Mouse (Mus musculus) neural tube, embryonic 14.5 days (tissue): ENCODE measurements at regions not wholly inside any gene's neighbourhood (a gene's known extent, or its start where the extent isn't known, plus 50 kb on each side); places are given as distances from the start of the nearest gene placed in this dataset.

Experiments used
- ATAC-seq: fragments of 200-750 bp; cut with Nextera tagmentation; 2 replicates; pipeline ENCODE4 v1.8.0; 2017; ENCODE audit warnings: low read depth, mild to moderate bottlenecking, moderate TSS enrichment, moderate library complexity
- H3K27ac ChIP-seq: fragments of 300-500 bp; sonication (generic); 2 replicates; pipeline ENCODE4 v1.5.1; 2014; ENCODE audit warnings: low read depth, mild to moderate bottlenecking, control low read depth, low read length, moderate library complexity, mixed read lengths
- H3K27me3 ChIP-seq: fragments of 300-500 bp; sonication (generic); 2 replicates; pipeline ENCODE4 v1.6.1; 2014; ENCODE audit warnings: low read length; ENCODE audit not compliant: control insufficient read depth, insufficient read depth
- H3K36me3 ChIP-seq: fragments of 300-500 bp; sonication (generic); 2 replicates; pipeline ENCODE4 v1.6.1; 2014; ENCODE audit warnings: low read length, mixed read lengths; ENCODE audit not compliant: control insufficient read depth, insufficient read depth
- H3K4me1 ChIP-seq: fragments of 300-500 bp; sonication (generic); 2 replicates; pipeline ENCODE4 v1.6.1; 2014; ENCODE audit warnings: low read length; ENCODE audit not compliant: control insufficient read depth, insufficient read depth
- H3K4me2 ChIP-seq: fragments of 300-500 bp; sonication (generic); 2 replicates; pipeline ENCODE4 v1.6.1; 2014; ENCODE audit warnings: mild to moderate bottlenecking, low read depth, low read length, control low read depth
- H3K4me3 ChIP-seq: fragments of 300-500 bp; sonication (generic); 2 replicates; pipeline ENCODE4 v1.5.1; 2014; ENCODE audit warnings: low read depth, low read length, control low read depth, mixed read lengths
- H3K9ac ChIP-seq: fragments of 300-500 bp; sonication (generic); replicated peaks from 2 replicates; pipeline ENCODE4 v1.6.1; 2014; ENCODE audit warnings: low read depth, mild to moderate bottlenecking, control low read depth, low read length, mixed read lengths
- H3K9me3 ChIP-seq: fragments of 300-500 bp; sonication (generic); 2 replicates; pipeline ENCODE4 v1.6.1; 2016; ENCODE audit warnings: low read length; ENCODE audit not compliant: control insufficient read depth
- WGBS: fragments of 180-500 bp; shearing (Covaris S2); extraction: QIAGEN DNeasy Blood & Tissue Kit; methylation state at CpG from one replicate; pipeline ENCODE4 v1.1.7; 2014; 5-methylcytosine and 5-hydroxymethylcytosine counted together

DNA sequence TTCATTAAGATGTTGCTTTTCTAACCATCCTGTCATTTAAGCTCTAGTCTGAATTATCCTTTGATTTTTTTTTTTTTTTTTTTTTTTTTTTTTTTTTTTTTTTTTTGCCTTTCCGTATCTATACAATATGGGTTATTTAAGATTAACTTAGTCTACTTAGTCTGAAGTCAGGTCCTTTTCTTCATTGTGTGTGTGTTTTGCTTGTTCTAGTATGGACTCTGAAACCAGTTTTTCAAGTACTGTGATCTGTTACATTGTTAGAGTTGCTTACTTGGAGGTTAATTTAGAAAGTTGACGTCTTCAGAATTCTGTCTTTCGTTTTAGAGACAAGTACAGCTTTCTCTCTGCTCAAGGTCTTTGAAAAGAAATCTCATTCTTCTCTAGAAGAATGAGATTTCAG is 64.9 kb upstream of the Cep78 start:
- Histone ChIP-seq H3K4me2 (peak overlapping the region; percentile 37), H3K4me3 (peak overlapping the region; percentile 4; the same call in 1 of the 2 replicates), H3K36me3 (no peaks in the 10 kb centered on the region), H3K27me3 (no peaks in the 10 kb centered on the region), H3K9ac (no peak overlapping the region), H3K9me3 (no peaks in the 10 kb centered on the region), H3K27ac (peak overlapping the region; percentile 18; the same call in 1 of the 2 replicates), H3K4me1 (no peaks in the 10 kb centered on the region)
- no peak for ATAC-seq
- WGBS = 13% methylated on average over 3 of the region's 3 CpGs

DNA sequence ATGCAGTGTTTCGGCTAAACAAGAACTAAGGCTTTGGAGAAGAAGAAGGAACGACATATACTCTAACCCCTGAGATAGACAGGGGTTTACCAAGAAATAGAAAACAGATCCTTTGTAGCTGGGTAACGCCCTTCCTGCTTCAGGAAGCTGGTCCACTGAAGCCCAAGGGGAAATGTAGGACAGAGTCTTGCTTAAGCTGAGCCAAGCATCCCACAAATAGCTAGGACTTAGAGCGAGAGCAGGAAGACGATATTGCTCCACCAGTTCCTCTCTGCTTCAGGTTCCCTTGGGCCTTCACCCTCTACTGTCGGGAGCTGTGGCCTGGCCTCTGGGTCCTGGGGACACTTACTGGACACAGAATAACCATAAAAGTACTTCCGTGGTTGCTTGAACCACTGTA is 62.2 kb upstream of the Cep78 start:
- Histone ChIP-seq H3K27ac (no peak overlapping the region), H3K9me3 (no peaks in the 10 kb centered on the region), H3K27me3 (no peaks in the 10 kb centered on the region), H3K36me3 (no peaks in the 10 kb centered on the region), H3K4me2 (no peak overlapping the region), H3K4me1 (no peaks in the 10 kb centered on the region), H3K9ac (no peak overlapping the region), H3K4me3 (no peak overlapping the region)
- 86% methylated on average over 7 of the region's 7 CpGs for WGBS
- no peak for ATAC-seq

DNA sequence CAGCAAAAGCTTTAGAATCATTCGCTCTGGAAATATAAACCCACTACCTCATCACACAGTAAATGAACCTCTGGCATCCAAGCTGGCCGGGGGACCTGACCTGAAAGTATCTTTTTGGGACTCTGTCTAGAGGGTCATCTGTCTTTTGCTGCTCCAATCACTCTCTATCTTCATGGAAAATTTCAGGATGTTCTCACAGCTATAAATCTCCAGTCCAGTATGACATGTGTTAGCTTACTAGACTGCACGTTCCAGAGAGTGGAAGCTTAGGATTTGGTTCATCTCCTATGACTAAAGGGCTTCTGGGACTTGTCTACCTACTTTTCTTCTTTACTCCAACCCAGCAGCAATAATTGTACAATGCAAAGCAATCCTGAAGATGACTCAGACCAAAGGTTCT is 60.5 kb upstream of the Cep78 start:
- WGBS = 63% methylated on average over 3 of the region's 3 CpGs
- H3K4me1 ChIP-seq = no peaks in the 10 kb centered on the region
- ATAC-seq = no peak
- no peaks in the 10 kb centered on the region for H3K9me3 ChIP-seq
- H3K4me2 ChIP-seq = no peak overlapping the region
- no peak overlapping the region for H3K4me3 ChIP-seq
- no peaks in the 10 kb centered on the region for H3K36me3 ChIP-seq
- no peaks in the 10 kb centered on the region for H3K27me3 ChIP-seq
- H3K9ac ChIP-seq = no peak overlapping the region
- H3K27ac ChIP-seq = no peak overlapping the region

DNA sequence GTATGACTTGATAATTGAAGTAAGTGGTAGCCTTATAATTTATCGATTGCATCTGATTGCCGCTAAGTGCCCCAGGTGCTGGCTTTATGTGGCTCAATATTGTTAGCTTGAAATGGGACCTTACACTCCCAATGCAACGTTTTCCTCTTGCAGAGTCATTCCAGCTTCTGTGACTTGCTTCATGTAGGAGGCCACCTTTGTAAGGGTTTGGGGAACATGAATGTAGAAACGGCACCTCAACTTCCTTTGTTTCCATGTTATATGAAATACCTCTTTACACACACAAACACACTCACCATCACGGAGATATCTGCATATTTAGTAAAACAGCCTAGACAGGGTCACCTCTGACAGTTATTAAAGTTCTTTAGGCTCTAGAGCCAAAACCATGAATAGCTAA is 59.4 kb upstream of the Cep78 start:
- H3K27me3 ChIP-seq = no peaks in the 10 kb centered on the region
- no peak overlapping the region for H3K4me3 ChIP-seq
- H3K27ac ChIP-seq = no peak overlapping the region
- H3K36me3 ChIP-seq = no peaks in the 10 kb centered on the region
- H3K9ac ChIP-seq = no peak overlapping the region
- no peaks in the 10 kb centered on the region for H3K9me3 ChIP-seq
- 83% methylated on average over 5 of the region's 5 CpGs for WGBS
- H3K4me1 ChIP-seq = no peaks in the 10 kb centered on the region
- ATAC-seq = no peak
- H3K4me2 ChIP-seq = no peak overlapping the region

DNA sequence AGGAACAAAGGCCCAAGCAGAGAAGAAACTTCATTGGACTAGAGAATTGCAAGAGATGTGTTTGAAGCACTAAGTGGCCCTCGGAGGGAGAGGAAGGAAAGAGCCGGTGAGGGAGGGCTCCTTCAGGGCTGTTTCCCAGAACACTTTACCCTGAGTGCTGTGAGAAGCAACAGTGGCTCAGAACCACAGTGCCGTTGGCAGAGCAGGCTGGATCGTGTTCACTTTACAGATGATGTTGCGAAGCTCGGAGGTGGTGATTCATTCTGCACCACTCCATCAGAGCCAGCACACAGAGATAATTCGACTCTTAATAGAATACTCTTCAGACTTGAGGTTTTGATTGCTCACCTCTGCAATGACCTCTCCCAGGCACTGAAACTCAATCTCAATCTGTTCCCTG is 58.2 kb upstream of the Cep78 start:
- no peak overlapping the region for H3K4me2 ChIP-seq
- no peaks in the 10 kb centered on the region for H3K36me3 ChIP-seq
- no peak overlapping the region for H3K9ac ChIP-seq
- H3K9me3 ChIP-seq = no peaks in the 10 kb centered on the region
- H3K27ac ChIP-seq = no peak overlapping the region
- H3K4me3 ChIP-seq = no peak overlapping the region
- WGBS = 88% methylated on average over 7 of the region's 7 CpGs
- no peaks in the 10 kb centered on the region for H3K27me3 ChIP-seq
- ATAC-seq = no peak
- H3K4me1 ChIP-seq = no peaks in the 10 kb centered on the region

DNA sequence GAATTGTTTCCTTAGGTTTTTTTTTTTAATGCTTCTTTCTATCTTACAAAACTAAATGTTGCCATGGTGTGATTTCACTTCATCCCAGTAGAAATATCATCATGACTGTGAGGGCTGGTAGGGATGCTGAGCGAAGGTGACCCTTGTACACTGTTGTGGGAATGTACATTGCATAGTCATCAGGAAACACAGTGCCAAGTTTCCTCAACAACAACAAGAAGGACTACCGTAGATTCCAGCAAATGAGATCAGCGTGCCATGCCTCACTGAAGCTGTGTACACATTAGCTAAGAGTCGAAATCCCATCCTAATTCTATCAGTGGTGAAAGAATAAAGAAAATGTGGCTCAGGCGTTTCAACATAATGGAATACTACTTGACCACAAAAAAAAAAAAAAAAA is 57.1 kb upstream of the Cep78 start:
- Histone ChIP-seq H3K9ac (no peak overlapping the region), H3K4me2 (no peak overlapping the region), H3K9me3 (no peaks in the 10 kb centered on the region), H3K27me3 (no peaks in the 10 kb centered on the region), H3K4me1 (no peaks in the 10 kb centered on the region), H3K4me3 (no peak overlapping the region), H3K36me3 (no peaks in the 10 kb centered on the region), H3K27ac (no peak overlapping the region)
- ATAC-seq = no peak
- 90% methylated on average over 5 of the region's 5 CpGs for WGBS

DNA sequence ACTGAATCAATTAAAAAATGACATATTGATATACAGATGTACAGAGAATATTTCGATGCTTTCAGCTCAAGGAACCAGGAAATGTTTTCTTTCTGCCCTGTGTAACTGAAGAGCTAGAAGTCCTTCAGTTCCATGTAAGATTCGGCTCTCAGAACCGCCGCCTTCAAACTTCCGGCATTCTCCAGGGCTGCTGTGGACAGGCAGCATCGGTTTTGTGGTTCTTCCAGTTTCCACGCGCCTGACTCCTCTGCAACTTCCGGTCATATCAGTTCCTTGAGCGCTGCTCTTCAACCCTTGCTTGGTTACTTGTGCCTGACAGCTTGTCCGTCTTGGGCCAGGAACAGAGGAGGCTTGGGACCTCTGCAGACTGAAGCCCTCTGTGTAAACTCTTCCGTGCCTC is 53.0 kb upstream of the Cep78 start:
- Histone ChIP-seq H3K36me3 (no peaks in the 10 kb centered on the region), H3K9me3 (no peaks in the 10 kb centered on the region), H3K9ac (no peak overlapping the region), H3K27me3 (no peaks in the 10 kb centered on the region), H3K27ac (no peak overlapping the region), H3K4me3 (no peak overlapping the region), H3K4me1 (no peaks in the 10 kb centered on the region), H3K4me2 (no peak overlapping the region)
- ATAC-seq = no peak
- WGBS = 92% methylated on average over 12 of the region's 12 CpGs
